Mouse (Mus musculus): Measurements from ENCODE around the gene Vps29. TPM values are rescaled to one million over a fixed set of nuclear protein-coding genes. Genes with fewer than 3 reads are reported as not detected.

The Vps29 gene
- polyA plus RNA-seq, 1 experiment from 2014 or later = 103 TPM

DNA sequence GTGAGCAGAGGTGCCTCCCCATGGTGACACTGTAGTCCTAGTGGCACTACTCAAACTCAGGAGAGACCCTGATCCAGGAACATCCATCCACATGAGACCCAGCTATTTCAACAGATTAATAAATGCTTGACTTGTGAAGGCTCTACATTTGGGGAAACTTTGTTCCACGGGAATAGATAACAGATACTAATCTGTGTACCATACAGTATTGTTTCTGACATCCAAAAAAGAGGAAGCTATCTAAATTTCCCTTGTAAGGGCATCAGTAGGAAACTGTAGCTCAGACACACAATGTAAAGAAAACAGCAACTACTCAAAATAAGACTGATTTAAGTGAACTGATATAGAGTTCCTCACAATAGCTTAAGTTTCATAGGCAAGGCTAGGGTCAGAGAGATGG, 11.3 kb upstream of the Vps29 start:
- no peak overlapping the region for H3K4me3 ChIP-seq (replicated peaks)
- H3K27ac ChIP-seq (replicated peaks) = no peak overlapping the region
- 19% methylated on average over 1 of the region's 1 CpGs for WGBS (ENCODE audit: insufficient replicate concordance)
- H3K9me3 ChIP-seq (replicated peaks) = no peaks in the 10 kb centered on the region
- H3K27me3 ChIP-seq = no peaks in the 10 kb centered on the region
- H3K4me2 ChIP-seq = no peak overlapping the region
- ATAC-seq (ENCODE audit: insufficient read depth) = no peak
- no peaks in the 10 kb centered on the region for H3K36me3 ChIP-seq (replicated peaks)
- no peaks in the 10 kb centered on the region for H3K4me1 ChIP-seq (replicated peaks)
- H3K9ac ChIP-seq = no peak overlapping the region

DNA sequence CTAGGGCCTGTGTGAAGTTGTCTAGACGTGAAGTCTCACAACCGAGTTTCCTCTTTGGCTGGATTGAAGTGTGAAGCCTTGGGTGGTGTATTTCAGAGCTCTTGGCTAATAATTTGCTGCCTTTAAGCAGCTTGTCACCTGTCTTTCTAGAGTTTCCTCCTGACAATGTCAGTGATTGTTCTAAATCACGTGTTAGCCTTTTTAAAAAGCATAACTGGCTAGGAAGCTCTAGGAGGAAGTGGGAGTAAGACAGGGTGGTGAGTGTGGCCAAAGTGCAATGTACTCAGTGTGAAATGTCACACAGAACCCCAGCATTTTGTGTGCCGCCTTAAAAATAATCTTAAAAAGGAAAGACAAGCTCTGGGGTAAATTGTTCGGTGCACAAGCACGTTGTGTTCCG, 10.4 kb upstream of the Vps29 start:
- Histone ChIP-seq H3K4me2 (no peak overlapping the region), H3K27me3 (no peaks in the 10 kb centered on the region), H3K4me1 (replicated peaks) (no peaks in the 10 kb centered on the region), H3K9me3 (replicated peaks) (no peaks in the 10 kb centered on the region), H3K4me3 (replicated peaks) (no peak overlapping the region), H3K9ac (no peak overlapping the region; the same call in 1 of the 2 replicates), H3K36me3 (replicated peaks) (no peaks in the 10 kb centered on the region), H3K27ac (replicated peaks) (no peak overlapping the region)
- ATAC-seq (ENCODE audit: insufficient read depth) = no peak
- 36% methylated on average over 7 of the region's 7 CpGs for WGBS (ENCODE audit: insufficient replicate concordance)

DNA sequence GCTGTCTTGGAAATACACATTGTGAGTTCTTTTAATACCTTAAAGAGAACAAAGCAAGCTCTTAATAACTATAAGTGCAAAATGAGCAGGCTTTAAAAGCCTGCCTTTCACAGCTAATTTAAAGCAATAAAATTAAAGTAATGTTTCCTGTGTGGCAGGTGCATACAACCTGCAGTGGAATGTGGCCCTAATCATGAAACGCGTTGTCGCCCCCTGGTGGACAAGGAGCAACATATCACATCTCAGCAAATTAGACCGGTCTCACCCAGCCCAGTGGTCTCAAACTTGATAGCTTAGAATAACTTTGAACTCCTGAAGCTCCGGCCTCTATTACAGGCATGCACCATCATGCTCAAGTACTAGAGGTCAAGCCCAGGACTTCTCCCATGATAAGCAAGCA, 9.9 kb upstream of the Vps29 start:
- Histone ChIP-seq H3K4me2 (no peak overlapping the region), H3K27me3 (no peaks in the 10 kb centered on the region), H3K4me3 (replicated peaks) (no peak overlapping the region), H3K9ac (no peak overlapping the region), H3K36me3 (replicated peaks) (no peaks in the 10 kb centered on the region), H3K4me1 (replicated peaks) (no peaks in the 10 kb centered on the region), H3K9me3 (replicated peaks) (no peaks in the 10 kb centered on the region), H3K27ac (replicated peaks) (no peak overlapping the region)
- no peak; the same call in 1 of the 2 replicates for ATAC-seq (ENCODE audit: insufficient read depth)
- WGBS (ENCODE audit: insufficient replicate concordance) = 5% methylated on average over 5 of the region's 5 CpGs

DNA sequence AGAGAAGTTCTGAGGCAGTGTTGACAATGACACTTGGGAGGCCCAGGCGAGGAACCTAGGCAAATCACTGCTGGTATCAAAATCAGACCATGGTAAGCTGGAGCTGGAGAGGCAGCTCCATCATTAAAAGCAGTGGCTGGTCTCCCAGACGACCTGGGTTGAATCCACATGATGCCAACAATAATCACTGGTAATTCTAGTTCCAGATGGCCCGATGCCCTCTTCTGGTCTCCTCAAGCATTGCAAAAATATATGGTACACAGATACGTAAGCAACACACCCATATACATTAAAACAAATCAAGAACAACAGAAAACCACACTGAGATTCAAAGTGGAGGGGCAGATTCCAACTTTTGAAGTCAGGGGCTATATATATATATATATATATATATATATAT, 8.4 kb upstream of the Vps29 start:
- Histone ChIP-seq H3K9ac (no peak overlapping the region), H3K4me2 (no peak overlapping the region), H3K27me3 (no peaks in the 10 kb centered on the region), H3K36me3 (replicated peaks) (no peaks in the 10 kb centered on the region), H3K9me3 (replicated peaks) (no peaks in the 10 kb centered on the region), H3K4me1 (replicated peaks) (no peaks in the 10 kb centered on the region), H3K27ac (replicated peaks) (no peak overlapping the region), H3K4me3 (replicated peaks) (no peak overlapping the region)
- no peak for ATAC-seq (ENCODE audit: insufficient read depth)
- 72% methylated on average over 4 of the region's 4 CpGs for WGBS (ENCODE audit: insufficient replicate concordance)

DNA sequence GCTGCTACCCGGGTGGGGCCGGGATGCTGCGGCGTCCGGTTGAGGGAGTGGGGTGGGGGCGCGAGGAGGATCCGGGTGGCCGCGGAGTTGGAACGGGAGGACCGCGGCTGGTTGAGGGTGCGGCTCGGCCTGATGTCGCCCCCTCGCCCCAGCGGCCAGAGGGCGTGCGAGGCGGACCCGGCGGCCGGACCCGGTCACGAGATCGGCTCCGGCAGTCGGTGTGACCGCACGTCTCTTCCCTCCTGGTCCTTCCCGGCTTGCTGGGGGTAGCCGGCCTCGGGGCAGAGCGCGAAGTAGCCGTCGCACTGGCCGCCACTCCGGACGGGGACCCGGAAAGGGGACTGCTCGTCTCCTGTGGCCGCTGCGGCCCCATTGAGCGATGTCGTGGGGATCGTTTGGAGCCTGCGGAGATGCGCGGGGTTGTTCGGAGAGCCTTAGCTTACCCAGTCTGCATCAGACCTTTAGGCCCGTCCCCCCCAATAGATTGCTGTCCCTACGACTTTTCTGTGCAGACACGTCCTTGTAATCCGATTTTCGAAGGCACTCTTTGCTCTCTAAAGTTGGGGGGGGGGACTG, 411 bp downstream of the Vps29 start:
- no peaks in the 10 kb centered on the region; the same call in 1 of the 2 replicates for H3K36me3 ChIP-seq (replicated peaks)
- H3K27ac ChIP-seq (replicated peaks) = peak overlapping the region; percentile 82
- no peaks in the 10 kb centered on the region for H3K9me3 ChIP-seq (replicated peaks)
- peak overlapping the region; percentile 95 for H3K4me3 ChIP-seq (replicated peaks)
- H3K4me2 ChIP-seq = peak overlapping the region; percentile 94
- WGBS (ENCODE audit: insufficient replicate concordance) = under 1% methylated on average over 54 of the region's 57 CpGs
- H3K9ac ChIP-seq = peak overlapping the region; percentile 90
- peak; percentile 45 for ATAC-seq (ENCODE audit: insufficient read depth)
- H3K27me3 ChIP-seq = no peaks in the 10 kb centered on the region
- peaks cover 20% of the 10 kb centered on the region for H3K4me1 ChIP-seq (replicated peaks)

DNA sequence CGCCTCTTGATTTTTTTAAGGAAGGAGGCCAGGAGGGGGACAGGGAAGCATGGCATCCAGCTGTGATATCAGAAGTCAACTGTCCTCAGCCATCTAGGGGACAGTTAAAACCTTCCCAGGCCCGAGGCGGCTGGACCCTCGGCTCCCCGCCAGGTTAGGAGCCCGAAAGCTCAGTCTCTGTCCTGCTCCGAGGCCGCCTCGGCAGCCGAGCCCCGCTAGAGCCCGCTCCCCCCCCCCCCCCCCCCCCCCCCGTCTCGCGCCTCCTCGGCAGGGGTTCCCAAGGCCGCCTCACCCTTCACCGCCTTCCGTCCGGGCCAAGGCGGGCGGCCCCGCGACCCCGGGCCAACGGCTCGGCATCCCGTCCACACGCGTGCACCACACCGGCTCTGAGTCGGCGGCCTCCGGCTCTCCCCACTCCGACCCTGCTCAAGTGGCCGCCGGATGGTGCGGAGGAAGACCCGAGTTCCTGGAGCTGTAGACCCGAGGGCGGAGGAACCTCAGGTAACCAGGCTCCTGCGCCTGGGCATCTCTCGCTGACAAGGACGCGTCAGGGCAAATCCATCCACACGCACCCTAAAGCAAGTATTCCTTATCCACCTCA, 17.5 kb downstream of the Vps29 start, which contains the start of gene Gpn3:
Gpn3 (plus strand) TSS at position 286 of the 601 bp plus-strand sequence.
- H3K27me3 ChIP-seq = no peaks in the 10 kb centered on the region
- H3K27ac ChIP-seq (replicated peaks) = peak within 1 kb of the TSS; percentile 97
- peak within 1 kb of the TSS; percentile 82 for H3K9ac ChIP-seq
- peak within 1 kb of the TSS; percentile 86 for H3K4me2 ChIP-seq
- H3K36me3 ChIP-seq (replicated peaks) = peaks cover 41% of the 10 kb centered on the region
- ATAC-seq (ENCODE audit: insufficient read depth) = peak; percentile 55
- H3K4me3 ChIP-seq (replicated peaks) = peak within 1 kb of the TSS; percentile 90
- peaks cover 27% of the 10 kb centered on the region for H3K4me1 ChIP-seq (replicated peaks)
- H3K9me3 ChIP-seq (replicated peaks) = no peaks in the 10 kb centered on the region
- WGBS (ENCODE audit: insufficient replicate concordance) = under 1% methylated on average over 40 of the region's 46 CpGs

DNA sequence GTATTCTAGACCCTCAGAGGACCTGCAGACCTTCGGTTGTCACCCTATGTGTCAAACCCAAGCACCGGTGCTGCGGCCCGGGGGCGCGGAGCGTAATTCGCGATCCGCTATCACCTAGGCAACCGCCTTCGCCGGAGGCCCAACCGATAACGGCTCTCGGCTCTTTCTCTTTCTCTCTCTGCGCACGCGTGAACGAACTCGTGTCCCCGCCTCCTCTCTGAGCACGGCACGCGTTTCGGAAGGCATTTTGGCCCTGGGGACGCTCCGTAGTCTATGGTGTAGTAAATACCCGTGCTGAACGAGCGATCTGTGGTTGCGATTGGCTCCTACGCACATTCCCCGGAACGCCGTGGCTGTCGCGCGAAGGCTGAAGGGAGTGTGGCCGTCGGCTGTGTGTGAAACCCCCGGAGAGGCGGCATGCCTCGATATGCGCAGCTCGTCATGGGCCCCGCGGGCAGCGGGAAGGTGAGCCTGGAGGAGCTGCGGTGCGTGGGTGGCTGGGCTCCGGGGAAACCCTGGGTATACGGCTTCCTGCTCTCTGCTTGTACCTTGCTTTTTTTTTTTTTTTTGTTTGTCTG, 18.1 kb downstream of the Vps29 start, which contains the start of gene Fam216a:
Fam216a (minus strand) TSS at position 173 of the 578 bp plus-strand sequence.
- peak; percentile 93 for ATAC-seq (ENCODE audit: insufficient read depth)
- peak within 1 kb of the TSS; percentile 90 for H3K4me3 ChIP-seq (replicated peaks)
- WGBS (ENCODE audit: insufficient replicate concordance) = under 1% methylated on average over 53 of the region's 53 CpGs

DNA sequence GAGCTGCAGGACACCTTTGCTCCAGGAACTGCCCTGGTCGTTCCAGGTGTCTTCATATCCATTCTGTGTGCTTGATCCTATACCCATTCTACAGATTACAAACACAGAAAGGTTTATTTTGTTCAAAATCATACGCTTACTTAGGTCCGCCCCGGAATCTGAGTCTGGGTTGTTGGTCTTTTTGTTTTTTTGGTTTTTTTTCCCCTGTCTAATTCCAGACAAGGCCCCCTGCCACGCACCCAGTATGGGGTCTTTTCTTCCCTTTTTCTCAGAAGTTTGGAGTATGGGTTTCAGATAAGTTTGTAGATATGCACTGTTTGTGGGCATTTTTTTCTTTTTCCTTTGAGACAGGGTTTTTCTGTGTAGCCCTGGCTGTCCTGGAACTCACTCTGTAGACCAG, 18.7 kb downstream of the Vps29 start:
- H3K4me2 ChIP-seq = peak overlapping the region; percentile 75
- ATAC-seq (ENCODE audit: insufficient read depth) = no peak
- H3K4me1 ChIP-seq (replicated peaks) = peaks cover 27% of the 10 kb centered on the region
- peak overlapping the region; percentile 74 for H3K9ac ChIP-seq
- H3K9me3 ChIP-seq (replicated peaks) = no peaks in the 10 kb centered on the region
- peak overlapping the region; percentile 97 for H3K27ac ChIP-seq (replicated peaks)
- H3K36me3 ChIP-seq (replicated peaks) = peaks cover 33% of the 10 kb centered on the region
- WGBS (ENCODE audit: insufficient replicate concordance) = 2% methylated on average over 5 of the region's 5 CpGs
- no peaks in the 10 kb centered on the region for H3K27me3 ChIP-seq
- peak overlapping the region; percentile 90 for H3K4me3 ChIP-seq (replicated peaks)

More for the DNA sequence above, 18.1 kb downstream of the Vps29 start, which contains the start of gene Fam216a:
- H3K27me3 ChIP-seq = no peaks in the 10 kb centered on the region
- peak within 1 kb of the TSS; percentile 86 for H3K4me2 ChIP-seq
- peaks cover 27% of the 10 kb centered on the region for H3K4me1 ChIP-seq (replicated peaks)
- H3K9me3 ChIP-seq (replicated peaks) = no peaks in the 10 kb centered on the region
- H3K9ac ChIP-seq = peak within 1 kb of the TSS; percentile 82
- H3K27ac ChIP-seq (replicated peaks) = peak within 1 kb of the TSS; percentile 97
- peaks cover 39% of the 10 kb centered on the region for H3K36me3 ChIP-seq (replicated peaks)

DNA sequence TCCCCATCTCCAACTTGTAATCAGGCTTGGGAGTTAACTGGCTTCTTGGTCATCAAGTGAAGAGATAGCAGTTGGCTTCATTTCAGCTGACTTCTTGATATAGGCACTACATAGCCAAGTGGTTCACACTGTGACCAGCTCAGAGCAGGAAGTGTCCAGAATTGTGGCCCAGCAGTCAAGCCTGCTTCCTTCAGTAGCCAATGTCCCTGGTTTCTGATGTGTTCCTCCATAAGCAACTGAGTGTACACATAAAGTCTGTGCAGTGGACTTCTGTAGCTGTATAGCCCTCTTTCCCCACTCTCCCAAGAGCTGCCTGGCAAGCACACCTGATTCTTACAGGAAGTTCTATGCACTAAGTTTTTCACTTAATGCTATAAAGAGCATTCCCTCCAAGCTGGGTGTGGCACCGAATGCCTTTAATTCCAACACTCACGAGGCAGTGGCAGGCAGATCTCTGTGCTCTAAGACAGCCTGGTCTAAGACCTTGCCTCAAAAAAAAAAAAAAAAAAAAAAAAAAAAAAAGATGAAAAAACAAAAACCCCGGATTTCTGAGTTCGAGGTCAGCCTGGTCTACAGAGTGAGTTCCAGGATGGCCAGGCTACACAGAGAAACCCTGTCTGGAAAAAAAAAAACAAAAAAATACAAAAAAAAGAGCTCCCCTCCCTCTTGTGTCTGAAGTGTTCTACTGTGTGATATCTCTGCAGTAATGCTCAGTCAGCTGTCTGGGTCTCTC, 23.1 kb downstream of the Vps29 start:
- H3K4me3 ChIP-seq (replicated peaks) = no peak overlapping the region
- no peak overlapping the region for H3K4me2 ChIP-seq
- no peak for ATAC-seq (ENCODE audit: insufficient read depth)
- H3K36me3 ChIP-seq (replicated peaks) = peaks cover 57% of the 10 kb centered on the region
- peaks cover 17% of the 10 kb centered on the region for H3K4me1 ChIP-seq (replicated peaks)
- WGBS (ENCODE audit: insufficient replicate concordance) = 81% methylated on average over 4 of the region's 4 CpGs
- no peak overlapping the region for H3K27ac ChIP-seq (replicated peaks)
- no peaks in the 10 kb centered on the region for H3K27me3 ChIP-seq
- H3K9me3 ChIP-seq (replicated peaks) = no peaks in the 10 kb centered on the region
- H3K9ac ChIP-seq = no peak overlapping the region

DNA sequence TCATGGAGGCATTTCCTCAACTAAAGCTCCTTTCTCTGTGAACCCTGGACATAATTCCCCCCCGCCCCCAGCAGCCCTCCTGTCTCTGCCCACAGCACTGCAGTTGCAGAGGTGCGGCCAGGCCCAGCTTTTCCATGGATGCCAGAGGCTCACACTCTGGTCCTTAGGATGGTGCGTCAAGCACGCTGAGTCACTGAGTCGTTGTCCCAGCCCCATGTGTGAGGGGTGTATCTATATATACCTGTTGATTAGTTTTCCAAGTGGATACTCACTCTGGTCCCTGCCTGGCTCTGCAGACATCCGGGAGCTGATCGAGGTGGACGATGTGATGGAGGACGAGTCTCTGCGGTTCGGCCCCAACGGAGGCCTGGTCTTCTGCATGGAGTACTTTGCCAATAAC, 24.0 kb downstream of the Vps29 start:
- no peaks in the 10 kb centered on the region for H3K27me3 ChIP-seq
- H3K36me3 ChIP-seq (replicated peaks) = peaks cover 64% of the 10 kb centered on the region
- peaks cover 13% of the 10 kb centered on the region for H3K4me1 ChIP-seq (replicated peaks)
- no peak overlapping the region for H3K4me3 ChIP-seq (replicated peaks)
- ATAC-seq (ENCODE audit: insufficient read depth) = no peak
- no peak overlapping the region for H3K4me2 ChIP-seq
- H3K9ac ChIP-seq = no peak overlapping the region
- H3K27ac ChIP-seq (replicated peaks) = no peak overlapping the region
- no peaks in the 10 kb centered on the region for H3K9me3 ChIP-seq (replicated peaks)
- 85% methylated on average over 12 of the region's 12 CpGs for WGBS (ENCODE audit: insufficient replicate concordance)
